Mouse (Mus musculus) heart, adult 18-20 months (tissue): ENCODE measurements around the gene Wdr12. TPM values are rescaled to one million over a fixed set of nuclear protein-coding genes. Genes with fewer than 3 reads are reported as not detected.

Experiments used
- total RNA-seq, 2 experiments: library from RNA; stranded (reverse); gene quantifications; 2 replicates each; pipeline ENCODE4 v1.2.3; 2021

The Wdr12 gene
- total RNA-seq, 2 experiments from 2014 or later = 11.0 to 12.6 TPM

Other genes with a start within 250 kb of the Wdr12 start
- gene Fam117b, start 185.6 kb downstream of the Wdr12 start, total RNA-seq = 10 to 100 TPM; 24.1 to 37.5 TPM
- gene Ica1l, start 55.5 kb downstream of the Wdr12 start, total RNA-seq = under 1 TPM; 0.40 to 0.44 TPM
- 1 to 10 TPM; 5.5 to 6.6 TPM for gene Carf, start 398 bp downstream of the Wdr12 start, total RNA-seq
- 10 to 100 TPM; 48.4 to 49.9 TPM for gene Nbeal1, start 82.0 kb upstream of the Wdr12 start, total RNA-seq
- gene Cyp20a1, start 244.7 kb upstream of the Wdr12 start, total RNA-seq = 10 to 100 TPM in 1 of 2 experiments, 1 to 10 TPM in 1; 8.7 to 11.2 TPM